Mouse (Mus musculus): ENCODE measurements around the gene Kcnk2. TPM values are rescaled to one million over a fixed set of nuclear protein-coding genes. Genes with fewer than 3 reads are reported as not detected.

The Kcnk2 gene
- total RNA-seq, 2 experiments from 2014 or later: not detected

- no peak for ATAC-seq (replicated peaks; ENCODE audit: low FRiP score, low TSS enrichment, poor library complexity, severe bottlenecking)
Observed at GRCm38 (mm10) chr1:189228222-189229084, 173.6 kb downstream of the Kcnk2 start.

GRCm38 (mm10) chr1:189227479-189227878 is 174.6 kb downstream of the Kcnk2 start:
- ATAC-seq (replicated peaks; ENCODE audit: low FRiP score, low TSS enrichment, poor library complexity, severe bottlenecking): no peak

- no peak for ATAC-seq (replicated peaks; ENCODE audit: low FRiP score, low TSS enrichment, poor library complexity, severe bottlenecking)
Observed at GRCm38 (mm10) chr1:189219051-189219450, 183.0 kb downstream of the Kcnk2 start.

- no peak for ATAC-seq (replicated peaks; ENCODE audit: low FRiP score, low TSS enrichment, poor library complexity, severe bottlenecking)
Observed at GRCm38 (mm10) chr1:189217751-189218564, 184.1 kb downstream of the Kcnk2 start.

DNA sequence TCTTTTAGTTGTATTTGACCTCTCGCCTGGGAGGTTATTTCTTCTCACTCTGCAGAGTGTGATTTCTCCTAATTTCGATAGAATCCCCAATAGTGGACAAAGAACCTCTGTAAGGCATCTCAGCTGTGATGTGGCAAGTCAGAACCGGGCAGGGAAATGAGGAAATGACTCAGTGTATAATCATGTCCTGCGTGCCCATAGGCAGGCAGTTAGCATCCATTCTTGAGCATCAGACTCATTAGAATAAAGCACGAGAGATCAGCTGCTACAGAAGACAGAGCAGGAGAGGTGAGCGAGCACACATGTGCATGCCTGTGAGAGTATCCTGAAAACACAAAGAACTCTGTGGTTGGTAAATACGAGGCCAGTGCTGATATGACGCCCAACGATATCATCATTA is 186.9 kb downstream of the Kcnk2 start:
- ATAC-seq (replicated peaks; ENCODE audit: low FRiP score, low TSS enrichment, poor library complexity, severe bottlenecking): no peak

GRCm38 (mm10) chr1:189214477-189214876 is 187.6 kb downstream of the Kcnk2 start:
- ATAC-seq (replicated peaks; ENCODE audit: low FRiP score, low TSS enrichment, poor library complexity, severe bottlenecking): no peak

- no peak for ATAC-seq (replicated peaks; ENCODE audit: low FRiP score, low TSS enrichment, poor library complexity, severe bottlenecking)
Observed at GRCm38 (mm10) chr1:189209715-189210108, 192.4 kb downstream of the Kcnk2 start.

DNA sequence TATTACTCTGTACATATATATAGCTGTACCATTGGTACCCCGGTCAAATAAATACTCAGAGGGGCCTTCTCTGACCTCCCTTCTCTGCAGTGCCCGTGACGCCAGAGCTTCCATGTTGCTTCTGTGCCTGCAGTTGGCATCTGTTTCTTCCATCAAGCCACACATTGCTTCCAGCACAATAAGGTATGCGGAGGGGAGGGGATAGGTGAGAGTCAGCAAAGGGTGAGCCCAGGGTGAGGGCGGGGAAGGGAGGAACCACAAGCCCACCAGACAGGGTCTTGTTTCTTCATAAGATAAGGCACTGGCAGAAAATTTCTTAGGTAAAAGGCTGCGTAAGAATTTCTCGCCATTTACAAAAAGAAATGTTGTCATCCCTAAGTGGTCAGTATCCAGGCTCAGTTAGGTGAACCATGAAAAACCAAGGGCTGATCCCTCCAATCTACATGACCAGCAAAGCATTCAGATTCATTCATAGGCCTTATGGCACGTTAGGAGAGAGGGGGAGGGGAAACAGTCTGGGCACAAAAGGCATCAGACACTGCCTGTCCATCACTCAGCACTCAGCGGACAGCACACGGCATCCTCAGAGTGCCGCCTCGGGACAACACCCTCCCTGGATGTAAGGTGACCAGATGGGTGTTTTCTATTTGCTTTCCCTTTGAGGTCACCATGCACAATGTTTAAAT is 192.9 kb downstream of the Kcnk2 start:
- ATAC-seq (replicated peaks; ENCODE audit: low FRiP score, low TSS enrichment, poor library complexity, severe bottlenecking): no peak

- no peak for ATAC-seq (replicated peaks; ENCODE audit: low FRiP score, low TSS enrichment, poor library complexity, severe bottlenecking)
Observed at GRCm38 (mm10) chr1:189208605-189209004, 193.5 kb downstream of the Kcnk2 start.

- ATAC-seq (replicated peaks; ENCODE audit: low FRiP score, low TSS enrichment, poor library complexity, severe bottlenecking): no peak
Observed at GRCm38 (mm10) chr1:189195758-189196157, 206.3 kb downstream of the Kcnk2 start.

- no peak for ATAC-seq (replicated peaks; ENCODE audit: low FRiP score, low TSS enrichment, poor library complexity, severe bottlenecking)
Observed at GRCm38 (mm10) chr1:189187737-189188390, 214.2 kb downstream of the Kcnk2 start.

- ATAC-seq (replicated peaks; ENCODE audit: low FRiP score, low TSS enrichment, poor library complexity, severe bottlenecking): no peak
Observed at GRCm38 (mm10) chr1:189185206-189185750, 216.8 kb downstream of the Kcnk2 start.

GRCm38 (mm10) chr1:189177746-189178145 is 224.3 kb downstream of the Kcnk2 start:
- ATAC-seq (replicated peaks; ENCODE audit: low FRiP score, low TSS enrichment, poor library complexity, severe bottlenecking): no peak

- ATAC-seq (replicated peaks; ENCODE audit: low FRiP score, low TSS enrichment, poor library complexity, severe bottlenecking): no peak
Observed at GRCm38 (mm10) chr1:189173479-189173878, 228.6 kb downstream of the Kcnk2 start.

DNA sequence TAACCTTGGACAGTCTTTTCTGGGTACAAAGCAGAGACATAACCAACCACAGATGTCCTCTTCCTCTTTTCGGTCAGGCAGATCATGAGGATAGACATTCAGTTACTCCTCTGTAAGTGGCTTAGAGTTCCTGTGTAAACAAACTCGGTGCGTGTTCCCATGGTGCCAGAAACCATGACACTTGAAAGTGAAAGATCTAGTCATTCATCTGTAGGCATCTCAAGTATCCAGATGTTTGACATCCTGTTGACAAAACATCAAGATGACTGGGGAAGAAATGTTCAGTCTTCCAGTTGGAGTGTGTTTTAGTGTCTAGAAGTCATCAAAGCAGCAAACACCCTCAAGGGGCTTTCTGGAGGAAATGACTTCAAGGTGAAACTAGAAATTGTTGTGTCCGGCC is 230.9 kb downstream of the Kcnk2 start:
- ATAC-seq (replicated peaks; ENCODE audit: low FRiP score, low TSS enrichment, poor library complexity, severe bottlenecking): no peak

DNA sequence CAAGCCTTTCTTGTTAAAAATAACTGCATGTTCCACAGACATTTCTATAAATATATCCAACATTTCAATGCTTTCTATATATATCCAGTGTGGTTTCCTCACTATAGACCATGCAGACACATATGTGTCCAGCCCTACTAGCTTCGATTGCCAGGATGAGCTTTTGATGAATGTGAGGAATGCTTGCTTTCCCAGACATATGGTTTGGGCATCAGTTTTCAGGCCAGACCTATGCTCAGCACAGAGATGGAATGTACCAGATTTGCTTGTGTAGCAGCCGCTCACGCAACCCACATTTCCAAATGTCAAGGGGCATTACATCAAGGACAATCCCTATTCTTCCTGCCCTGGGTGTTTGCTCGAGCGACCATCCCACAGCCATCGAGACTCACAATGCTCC is 236.3 kb downstream of the Kcnk2 start:
- ATAC-seq (replicated peaks; ENCODE audit: low FRiP score, low TSS enrichment, poor library complexity, severe bottlenecking): no peak

GRCm38 (mm10) chr1:189165141-189165540 is 236.9 kb downstream of the Kcnk2 start:
- no peak for ATAC-seq (replicated peaks; ENCODE audit: low FRiP score, low TSS enrichment, poor library complexity, severe bottlenecking)

DNA sequence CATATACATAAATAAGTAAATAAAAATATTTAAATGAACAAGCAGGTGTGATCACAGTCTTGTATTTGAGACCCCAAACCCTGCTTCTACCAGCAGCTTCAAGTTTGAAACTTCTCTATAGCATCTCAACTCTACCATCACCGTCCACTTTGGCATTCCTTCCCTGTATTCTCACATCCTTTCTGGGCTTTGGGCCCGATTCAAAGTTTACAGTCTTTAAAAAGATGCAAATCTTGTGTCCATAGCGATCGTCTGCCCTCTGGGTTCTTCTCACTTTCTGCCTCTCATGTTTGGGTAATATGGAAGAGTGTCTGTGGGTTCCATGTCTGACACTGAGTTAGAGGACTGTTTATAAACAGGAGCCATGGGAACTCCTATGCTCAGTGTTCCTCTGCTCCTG is 237.4 kb downstream of the Kcnk2 start:
- no peak for ATAC-seq (replicated peaks; ENCODE audit: low FRiP score, low TSS enrichment, poor library complexity, severe bottlenecking)

DNA sequence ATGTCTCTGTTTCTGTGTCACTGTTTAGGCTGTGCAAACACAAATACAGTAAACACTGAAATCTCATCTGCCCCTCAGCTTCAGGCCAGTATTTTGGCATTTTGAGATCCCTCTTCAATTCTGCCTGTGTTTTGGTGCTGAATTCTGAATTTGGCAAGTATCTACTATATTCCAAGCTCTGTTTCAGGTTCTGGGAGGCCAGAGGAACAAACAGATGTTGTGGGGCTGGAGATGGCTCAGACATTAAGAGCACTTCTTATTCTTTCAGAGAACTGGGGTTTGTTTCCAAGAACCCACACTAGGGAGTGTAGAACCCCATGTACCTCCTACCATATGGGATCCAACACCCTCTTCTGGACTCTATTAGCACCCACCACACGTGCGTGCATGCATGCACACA is 237.8 kb downstream of the Kcnk2 start:
- no peak for ATAC-seq (replicated peaks; ENCODE audit: low FRiP score, low TSS enrichment, poor library complexity, severe bottlenecking)

Measured in megakaryocyte-erythroid progenitor cell, adult 5-6 weeks (primary cell).